Mouse (Mus musculus) adrenal gland, postnatal 25 days (tissue): Measurements from ENCODE around the gene Ubald2. TPM values are rescaled to one million over a fixed set of nuclear protein-coding genes. Genes with fewer than 3 reads are reported as not detected.
A peak's percentile ranks its signal among the peaks of the same experiment; 100 is the strongest.

Experiments used
- DNase-seq: peaks from one replicate; pipeline ENCODE4 v3.0.0; 2021; ENCODE audit warnings: mixed read lengths
- total RNA-seq: library from RNA; stranded (reverse); gene quantifications from 2 replicates; pipeline ENCODE4 v1.2.3, GENCODE M21; 2021

Gene Ubald2
- total RNA-seq, 1 experiment from 2014 or later = 48.4 TPM

DNA sequence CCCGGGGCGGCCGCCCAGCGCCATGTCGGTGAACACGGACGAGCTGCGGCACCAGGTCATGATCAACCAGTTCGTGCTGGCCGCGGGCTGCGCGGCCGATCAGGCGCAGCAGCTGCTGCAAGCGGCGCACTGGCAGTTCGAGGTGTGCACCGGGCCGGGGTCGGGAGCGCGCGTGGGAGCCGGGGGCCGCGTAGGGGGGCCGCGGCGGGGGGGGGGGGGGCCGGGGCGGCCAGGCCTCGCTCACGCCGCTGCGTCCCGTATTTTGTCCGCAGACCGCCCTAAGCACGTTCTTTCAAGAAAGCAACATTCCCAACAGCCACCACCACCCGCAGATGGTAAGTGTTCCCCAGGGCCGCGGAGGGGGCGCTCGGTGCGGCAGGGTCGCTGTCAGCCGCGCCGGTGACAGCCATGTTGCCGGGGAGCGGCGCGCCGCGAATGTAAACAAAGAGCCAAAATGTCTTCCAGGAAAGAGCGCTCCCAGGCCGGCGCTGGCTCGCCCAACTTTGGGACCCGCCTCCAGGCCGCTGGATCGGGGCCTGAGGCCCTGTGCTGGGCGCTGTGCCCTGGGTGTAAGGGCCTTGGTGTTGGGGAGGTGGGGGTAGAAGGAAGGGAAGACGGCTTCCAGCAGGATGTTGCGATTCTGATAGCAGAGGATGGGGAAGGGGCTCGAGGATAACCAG, 533 bp downstream of the Ubald2 start:
- peak; percentile 74 for DNase-seq

DNA sequence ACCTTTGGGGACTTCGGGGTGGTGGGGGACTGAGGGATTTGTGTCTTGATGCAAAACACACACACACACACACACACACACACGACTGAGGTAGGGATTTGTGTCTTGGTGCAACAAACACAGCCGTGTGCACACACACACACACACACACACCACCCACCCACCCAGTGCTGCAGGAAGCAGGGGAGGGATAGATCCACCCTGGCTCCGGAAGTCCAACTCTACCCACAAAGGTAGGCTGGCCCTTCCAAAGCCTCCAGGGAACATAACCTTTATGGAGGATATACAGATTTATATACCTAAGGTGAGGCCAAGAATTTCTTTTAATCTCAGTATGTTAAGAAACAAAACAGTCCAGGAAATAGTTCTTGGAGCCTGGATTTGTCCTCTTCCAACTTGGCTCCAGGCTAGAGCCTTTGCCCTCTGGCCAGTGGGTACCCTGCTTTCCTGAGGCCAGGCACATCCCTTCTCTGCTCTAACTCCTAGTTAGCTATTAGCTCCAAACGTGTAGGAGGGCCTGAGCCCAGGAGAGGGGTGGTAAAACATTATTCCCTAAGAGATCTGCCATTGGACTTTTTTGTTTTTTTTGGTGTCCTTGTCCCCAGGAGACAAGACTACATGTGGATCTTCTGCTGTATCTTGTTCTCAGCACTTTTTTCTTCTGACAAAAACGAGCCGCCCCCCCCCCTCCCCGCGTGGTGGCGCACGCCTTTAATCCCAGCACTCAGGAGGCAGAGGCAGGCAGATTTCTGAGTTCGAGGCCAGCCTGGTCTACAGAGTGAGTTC, 1.3 kb downstream of the Ubald2 start:
- DNase-seq = no peak

- DNase-seq = no peak
These were observed 2.3 kb downstream of the Ubald2 start for GRCm38 (mm10) chr11:116435992-116436724.

DNA sequence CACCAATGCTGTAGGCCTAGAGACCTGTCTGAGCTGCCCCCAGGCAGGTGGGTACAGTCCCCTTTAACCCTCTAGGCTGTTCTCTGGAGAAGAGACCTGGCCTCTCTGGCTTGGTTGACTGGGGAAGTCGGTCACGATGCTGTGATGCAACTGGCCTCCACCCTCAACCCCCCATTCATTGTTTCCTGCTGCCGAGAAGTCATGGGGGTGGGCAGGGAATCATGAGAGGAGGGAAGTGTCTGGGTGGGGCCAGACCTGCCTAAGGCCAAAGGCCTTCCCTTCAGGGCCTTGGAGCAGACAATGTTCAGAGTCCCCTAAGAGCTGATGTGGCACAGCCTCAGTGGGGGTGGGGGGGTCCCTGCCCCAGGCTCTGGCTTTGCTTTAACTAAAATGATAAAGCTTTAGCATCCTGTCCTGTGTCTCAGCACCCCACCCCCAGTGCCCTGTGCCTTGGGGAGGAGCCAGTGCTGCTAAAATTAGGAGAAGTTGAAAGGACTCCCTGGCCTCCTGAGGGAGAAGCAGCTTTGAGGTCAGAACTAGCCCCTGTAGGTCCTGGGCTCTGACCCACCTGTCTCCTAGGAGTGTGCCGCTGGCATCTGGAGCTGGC, 2.9 kb downstream of the Ubald2 start:
- DNase-seq = peak; percentile 29

DNA sequence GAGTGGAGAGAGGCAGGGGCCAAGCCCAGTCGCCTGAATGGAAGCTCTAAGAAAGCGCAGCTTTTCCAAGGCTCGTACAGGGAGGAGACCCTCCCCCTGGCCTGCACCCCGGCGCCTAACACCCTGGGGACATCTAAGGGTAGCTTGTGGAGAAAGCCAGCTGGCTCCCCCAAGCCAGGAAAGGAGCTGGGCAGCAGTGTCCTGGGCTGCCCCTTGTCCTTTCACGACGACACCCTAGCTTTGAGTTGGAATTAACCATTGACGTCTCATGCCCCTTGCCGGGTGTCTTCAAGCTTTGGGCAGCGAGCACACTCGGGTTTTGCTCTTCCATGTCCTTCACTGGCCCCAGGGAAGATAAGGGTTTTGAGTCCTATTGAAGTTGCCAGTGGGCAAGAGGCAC, 3.6 kb downstream of the Ubald2 start:
- DNase-seq = no peak

- DNase-seq = no peak
These were observed 5.7 kb downstream of the Ubald2 start for GRCm38 (mm10) chr11:116439269-116440240.

DNA sequence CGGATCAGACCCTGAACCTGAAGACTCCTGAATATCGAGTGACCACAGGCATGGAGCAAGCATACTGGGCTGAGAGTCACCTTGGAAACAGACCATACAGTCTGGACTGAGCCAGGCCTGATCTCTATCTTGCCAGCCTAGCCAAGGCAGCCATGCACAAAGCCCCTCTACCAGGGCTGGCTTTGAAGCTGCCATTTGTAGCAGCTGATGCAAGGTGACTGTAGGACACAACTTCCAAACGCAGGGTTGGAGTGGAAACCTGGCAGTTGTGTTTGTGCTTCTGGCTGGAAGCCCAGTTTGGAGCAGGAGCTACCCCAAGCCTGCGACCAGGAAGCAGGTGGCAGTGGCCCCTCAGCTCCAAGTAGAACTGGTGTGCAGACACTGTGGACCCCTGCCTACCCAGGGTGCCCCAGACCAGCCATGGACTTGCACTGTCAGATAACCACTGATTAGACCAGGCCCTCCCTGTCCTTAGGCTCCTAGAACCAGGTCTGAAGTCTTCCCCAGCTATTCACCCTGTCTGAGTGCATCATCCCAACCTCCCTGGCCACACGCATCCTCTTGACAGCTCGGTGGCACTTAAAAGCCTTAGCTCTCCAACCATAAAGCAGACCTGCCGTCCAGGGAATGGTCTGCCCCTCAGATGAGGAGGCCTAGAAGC, 6.6 kb downstream of the Ubald2 start:
- DNase-seq = no peak

GRCm38 (mm10) chr11:116442129-116442866, 8.4 kb downstream of the Ubald2 start:
- DNase-seq = peak; percentile 44

- no peak for DNase-seq
These were observed 8.9 kb downstream of the Ubald2 start for GRCm38 (mm10) chr11:116442867-116443177.

- DNase-seq = no peak
These were observed 9.4 kb downstream of the Ubald2 start for GRCm38 (mm10) chr11:116443311-116443710.

- no peak for DNase-seq
These were observed 10.0 kb downstream of the Ubald2 start for GRCm38 (mm10) chr11:116443935-116444334.

- peak; percentile 95 for DNase-seq
These were observed 11.9 kb downstream of the Ubald2 start for GRCm38 (mm10) chr11:116445596-116446307.

DNA sequence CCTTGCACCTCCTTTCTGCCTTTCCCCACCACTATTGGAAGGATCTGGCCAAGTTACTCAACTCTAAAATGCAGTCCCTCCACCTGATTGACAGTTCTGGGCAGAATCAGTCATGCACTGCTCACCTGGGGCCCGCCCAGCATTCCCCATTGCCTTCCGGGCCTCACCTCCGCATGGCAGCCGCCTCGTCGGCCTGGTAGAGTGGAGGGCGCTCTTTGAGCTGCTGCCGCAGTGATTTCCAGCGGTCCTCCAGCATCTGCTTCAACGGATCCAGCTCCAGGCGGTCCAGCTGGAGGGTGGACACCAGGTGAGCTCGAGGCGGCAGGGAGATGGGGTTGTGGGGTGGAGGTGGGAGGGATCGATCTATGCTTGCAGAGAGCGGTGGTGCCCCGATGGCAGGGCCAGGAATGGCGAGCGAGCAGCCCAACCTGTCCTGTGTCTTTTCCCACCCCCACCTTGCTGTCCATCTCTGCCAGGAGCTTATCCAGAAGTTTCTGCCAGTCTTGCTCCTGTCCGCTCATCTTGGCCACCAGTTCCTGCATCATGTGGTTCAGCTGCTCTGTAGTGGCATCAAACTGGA, 12.5 kb downstream of the Ubald2 start:
- DNase-seq = no peak

DNA sequence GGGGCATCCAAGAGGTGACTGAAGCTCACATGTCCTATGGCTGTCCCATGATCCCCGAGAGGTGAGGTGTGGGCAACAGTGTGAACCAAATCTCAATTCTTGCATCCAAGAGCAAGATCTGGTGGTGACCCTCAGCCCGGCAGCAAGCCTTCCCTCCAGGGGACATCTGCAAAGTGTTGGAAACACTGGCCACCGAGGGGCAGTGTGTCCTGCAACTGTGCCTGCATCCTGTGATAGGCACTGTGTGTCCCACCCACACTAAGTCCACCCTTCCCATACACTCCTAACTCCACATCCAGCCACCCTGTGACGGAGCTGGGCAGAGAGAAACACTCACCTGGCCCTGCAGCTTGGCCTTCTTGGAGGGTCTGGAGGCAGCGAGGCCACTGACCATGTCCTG, 13.9 kb downstream of the Ubald2 start:
- DNase-seq = no peak

- DNase-seq = no peak
These were observed 15.4 kb downstream of the Ubald2 start for GRCm38 (mm10) chr11:116449341-116449740.

GRCm38 (mm10) chr11:116453889-116454288, 20.0 kb downstream of the Ubald2 start:
- no peak for DNase-seq

GRCm38 (mm10) chr11:116456234-116456633, 22.3 kb downstream of the Ubald2 start:
- DNase-seq = no peak

GRCm38 (mm10) chr11:116459786-116460185, 25.9 kb downstream of the Ubald2 start:
- no peak for DNase-seq

DNA sequence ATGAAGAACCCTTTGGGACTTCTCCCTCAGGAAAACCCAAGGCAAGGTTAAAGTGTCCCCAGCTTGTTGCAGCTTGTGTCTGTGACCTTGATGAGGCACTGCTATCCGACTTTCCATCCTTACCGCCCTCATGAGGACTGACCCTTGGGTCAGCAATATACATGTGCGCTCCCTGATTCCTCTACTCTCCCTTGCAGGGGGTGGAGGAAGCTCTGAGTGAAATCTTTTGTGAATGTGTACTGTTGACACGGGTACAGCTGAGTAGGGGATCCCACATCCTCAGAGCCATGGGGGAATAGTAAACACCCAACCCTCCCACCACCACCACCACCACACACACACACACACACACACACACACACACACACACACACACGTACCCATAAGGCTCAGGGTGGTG, 29.4 kb downstream of the Ubald2 start:
- no peak for DNase-seq
